Mouse (Mus musculus) liver, embryonic 16.5 days (tissue): Measurements from ENCODE around the gene Fmnl3. TPM values are rescaled to one million over a fixed set of nuclear protein-coding genes. Genes with fewer than 3 reads are reported as not detected.

ENCODE experiments used
- ATAC-seq: fragments of 200-750 bp; cut with Nextera tagmentation; 2 replicates; pipeline ENCODE4 v1.8.0; 2017; ENCODE audit warnings: low read depth, mild to moderate bottlenecking, moderate number of reproducible peaks, moderate library complexity
- H3K27ac ChIP-seq: fragments of 300-500 bp; sonication (generic); 2 replicates; pipeline ENCODE4 v1.5.1; 2014; ENCODE audit warnings: mild to moderate bottlenecking, low read length
- H3K27me3 ChIP-seq: fragments of 300-500 bp; sonication (generic); 2 replicates; pipeline ENCODE4 v1.6.1; 2014; ENCODE audit warnings: low read depth, low read length, mixed read lengths; ENCODE audit not compliant: control insufficient read depth, insufficient read depth
- H3K36me3 ChIP-seq: fragments of 300-500 bp; sonication (generic); 2 replicates; pipeline ENCODE4 v1.6.1; 2014; ENCODE audit warnings: mild to moderate bottlenecking; ENCODE audit not compliant: control insufficient read depth, insufficient read depth
- H3K4me1 ChIP-seq: fragments of 300-500 bp; sonication (generic); 2 replicates; pipeline ENCODE4 v1.6.1; 2014; ENCODE audit warnings: low read depth, low read length, mixed read lengths; ENCODE audit not compliant: control insufficient read depth
- H3K4me2 ChIP-seq: fragments of 300-500 bp; sonication (generic); 2 replicates; pipeline ENCODE4 v1.6.1; 2014; ENCODE audit warnings: low read depth, low read length, mixed read lengths
- H3K4me3 ChIP-seq: fragments of 300-500 bp; sonication (generic); 2 replicates; pipeline ENCODE4 v1.5.1; 2014; ENCODE audit warnings: low read depth, mild to moderate bottlenecking, low read length
- H3K9ac ChIP-seq: fragments of 300-500 bp; sonication (generic); 2 replicates; pipeline ENCODE4 v1.6.1; 2014; ENCODE audit warnings: low read depth, low read length
- H3K9me3 ChIP-seq: fragments of 300-500 bp; sonication (generic); replicated peaks from 2 replicates; pipeline ENCODE4 v1.6.1; 2016; ENCODE audit warnings: low read length; ENCODE audit not compliant: control insufficient read depth
- WGBS: fragments of 180-500 bp; shearing (Covaris S2); extraction: QIAGEN DNeasy Blood & Tissue Kit; methylation state at CpG from one replicate; pipeline ENCODE4 v1.1.7; 2014; ENCODE audit not compliant: insufficient replicate concordance; 5-methylcytosine and 5-hydroxymethylcytosine counted together
- polyA plus RNA-seq: library from polyadenylated mRNA; unstranded; fragments of >200 nt; fragmentation: Nextera tagmentation; extraction: Ambion mirVana; gene quantifications from 2 replicates; pipeline ENCODE4 v1.2.1, GENCODE M21; 2015

Gene Fmnl3
- polyA plus RNA-seq, 1 experiment from 2014 or later: 2.9 TPM

DNA sequence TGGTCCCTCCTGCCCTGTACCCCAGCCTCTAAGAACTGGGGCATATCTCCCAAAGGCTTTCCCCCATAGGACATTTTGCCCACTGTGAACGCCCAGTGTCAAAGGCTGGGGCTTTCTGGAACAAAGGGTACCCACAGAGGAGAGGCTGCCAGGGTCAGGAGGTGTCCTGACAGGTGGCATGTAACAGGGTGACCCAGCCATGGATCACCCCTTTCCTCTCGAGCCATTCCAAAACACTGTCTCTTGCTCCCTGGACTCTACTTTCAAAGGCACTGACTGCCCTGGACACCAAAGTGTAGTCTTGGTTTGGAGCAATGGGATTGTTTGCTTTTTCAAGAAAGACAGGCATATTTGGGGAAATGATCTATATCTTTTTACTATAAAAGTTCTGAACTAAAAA is 40.0 kb downstream of the Fmnl3 start:
- WGBS: 52% methylated on average over 2 of the region's 2 CpGs
- H3K27me3 ChIP-seq: no peaks in the 10 kb centered on the region
- peaks cover 45% of the 10 kb centered on the region for H3K4me1 ChIP-seq

DNA sequence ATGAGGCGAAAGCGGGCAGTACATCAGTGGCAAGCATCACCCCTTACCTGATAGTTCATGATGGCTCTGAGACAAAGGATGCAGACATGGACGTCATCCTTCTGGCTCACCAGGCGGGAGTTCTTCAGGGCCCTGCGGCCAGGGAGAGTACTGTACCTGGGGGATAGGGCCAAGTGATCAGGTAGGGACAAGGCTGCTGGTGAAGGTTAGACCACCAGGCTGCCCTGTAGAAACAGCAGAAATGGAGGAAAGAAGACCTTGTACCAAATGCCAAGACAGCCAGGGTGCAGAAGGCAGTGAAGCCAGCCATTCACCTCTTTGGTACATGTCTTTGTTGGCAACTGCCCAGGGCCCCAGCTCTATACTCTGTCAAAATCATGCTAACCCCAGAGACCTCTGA is 42.3 kb downstream of the Fmnl3 start:
- Histone ChIP-seq H3K4me3 (no peak overlapping the region), H3K4me2 (no peak overlapping the region), H3K9ac (no peak overlapping the region), H3K27ac (no peak overlapping the region), H3K9me3 (no peaks in the 10 kb centered on the region), H3K36me3 (peaks cover 3% of the 10 kb centered on the region), H3K27me3 (no peaks in the 10 kb centered on the region), H3K4me1 (peaks cover 25% of the 10 kb centered on the region)
- WGBS: 67% methylated on average over 5 of the region's 5 CpGs
- ATAC-seq: no peak

More for the DNA sequence above, 40.0 kb downstream of the Fmnl3 start:
- no peak overlapping the region for H3K9ac ChIP-seq
- H3K9me3 ChIP-seq: no peaks in the 10 kb centered on the region
- no peaks in the 10 kb centered on the region for H3K36me3 ChIP-seq
- H3K27ac ChIP-seq: no peak overlapping the region
- H3K4me2 ChIP-seq: no peak overlapping the region
- H3K4me3 ChIP-seq: no peak overlapping the region
- ATAC-seq: no peak

DNA sequence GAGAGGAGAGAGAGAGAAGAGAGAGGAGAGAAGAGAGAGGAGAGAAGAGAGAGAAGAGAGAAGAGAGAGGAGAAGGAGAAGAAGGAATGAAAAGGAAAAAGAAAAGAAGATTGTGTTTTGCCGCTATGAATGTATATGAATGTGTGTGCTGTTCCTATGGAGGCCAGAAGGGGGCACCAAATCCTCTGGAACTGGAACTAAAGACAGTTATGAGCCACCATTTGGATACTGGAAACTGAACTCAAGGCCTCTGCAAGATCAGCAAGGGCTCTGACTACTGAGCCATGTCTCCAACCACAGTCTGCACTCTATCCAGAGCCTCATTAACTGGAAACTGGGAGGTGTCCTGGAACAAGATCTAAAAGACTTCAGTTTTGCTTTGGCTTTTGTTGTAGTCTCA is 43.3 kb downstream of the Fmnl3 start:
- peaks cover 5% of the 10 kb centered on the region for H3K36me3 ChIP-seq
- no peaks in the 10 kb centered on the region for H3K9me3 ChIP-seq
- H3K27ac ChIP-seq: no peak overlapping the region
- H3K4me2 ChIP-seq: no peak overlapping the region
- no peaks in the 10 kb centered on the region for H3K27me3 ChIP-seq
- no peak for ATAC-seq
- WGBS: 58% methylated on average over 1 of the region's 1 CpGs
- H3K4me1 ChIP-seq: peaks cover 14% of the 10 kb centered on the region
- H3K9ac ChIP-seq: no peak overlapping the region
- no peak overlapping the region for H3K4me3 ChIP-seq

DNA sequence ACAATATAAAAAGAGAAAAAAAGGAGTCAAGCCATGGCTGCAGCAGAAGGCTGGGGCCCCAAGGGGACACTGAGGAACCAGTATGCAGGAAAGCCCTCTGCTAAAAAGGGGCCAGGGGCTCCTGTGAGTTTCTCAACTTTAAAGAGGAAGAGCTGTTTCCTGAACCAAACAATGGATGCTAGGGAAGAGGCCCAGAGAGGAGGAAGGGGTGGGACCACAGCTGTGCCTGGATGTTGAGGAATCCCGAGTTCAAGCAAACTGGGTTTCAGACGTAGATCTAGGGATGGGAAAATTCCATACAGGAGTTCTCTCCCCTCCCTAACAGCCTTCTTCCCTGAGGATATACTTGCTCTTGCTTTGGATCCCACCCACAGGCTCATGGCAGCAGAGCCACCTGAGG is 43.9 kb downstream of the Fmnl3 start:
- Histone ChIP-seq H3K36me3 (peaks cover 5% of the 10 kb centered on the region), H3K27ac (no peak overlapping the region), H3K9me3 (no peaks in the 10 kb centered on the region), H3K27me3 (no peaks in the 10 kb centered on the region), H3K4me1 (peaks cover 9% of the 10 kb centered on the region), H3K4me2 (no peak overlapping the region), H3K9ac (no peak overlapping the region), H3K4me3 (no peak overlapping the region)
- peak; percentile 39; the same call in 1 of the 2 replicates for ATAC-seq
- WGBS: 31% methylated on average over 2 of the region's 2 CpGs

DNA sequence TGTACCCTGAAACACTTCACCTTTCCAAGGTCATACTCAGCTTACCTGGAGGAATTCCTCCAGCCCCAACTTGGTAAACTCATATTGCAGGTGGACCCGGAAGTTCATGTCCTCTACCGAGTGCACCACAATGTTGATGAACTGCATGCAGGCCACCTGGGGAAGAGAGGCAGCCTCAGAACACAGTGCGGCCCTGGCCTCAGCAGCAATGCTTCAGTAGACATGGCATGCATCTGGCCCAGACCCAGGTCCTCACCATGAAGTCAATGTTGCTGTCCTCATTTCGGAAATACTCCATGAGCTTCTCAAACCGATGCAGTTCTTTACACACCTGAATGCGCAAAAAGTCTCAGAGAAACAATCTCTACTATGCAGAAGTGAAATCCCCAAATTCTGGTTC is 44.7 kb downstream of the Fmnl3 start:
- no peaks in the 10 kb centered on the region for H3K9me3 ChIP-seq
- no peak overlapping the region for H3K4me3 ChIP-seq
- 73% methylated on average over 6 of the region's 6 CpGs for WGBS
- H3K9ac ChIP-seq: no peak overlapping the region
- ATAC-seq: no peak
- H3K36me3 ChIP-seq: peaks cover 5% of the 10 kb centered on the region
- H3K4me2 ChIP-seq: no peak overlapping the region
- peaks cover 2% of the 10 kb centered on the region; the same call in 1 of the 2 replicates for H3K4me1 ChIP-seq
- no peak overlapping the region for H3K27ac ChIP-seq
- H3K27me3 ChIP-seq: no peaks in the 10 kb centered on the region

DNA sequence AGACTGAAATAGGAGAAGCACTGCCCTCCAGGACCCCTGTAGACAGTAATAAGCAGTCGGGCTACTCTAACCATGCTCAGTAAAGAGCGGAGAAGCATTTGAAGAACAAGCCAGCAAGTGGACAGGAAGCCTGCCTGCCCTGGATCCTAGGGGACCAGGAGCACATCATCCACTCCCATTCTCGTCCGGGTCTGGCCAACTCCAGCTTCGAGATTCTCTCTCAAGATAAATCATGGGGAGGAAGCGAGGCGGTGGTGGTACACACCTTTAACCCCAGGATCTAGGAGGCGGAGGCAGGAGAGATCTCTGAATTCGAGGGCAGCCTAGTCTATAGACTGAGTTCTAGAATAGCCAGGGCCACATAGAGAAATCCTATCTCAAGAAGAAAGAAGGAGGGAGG is 46.1 kb downstream of the Fmnl3 start:
- Histone ChIP-seq H3K36me3 (peaks cover 5% of the 10 kb centered on the region), H3K4me1 (no peaks in the 10 kb centered on the region), H3K4me2 (no peak overlapping the region), H3K9me3 (no peaks in the 10 kb centered on the region), H3K9ac (no peak overlapping the region), H3K27me3 (no peaks in the 10 kb centered on the region), H3K27ac (no peak overlapping the region), H3K4me3 (no peak overlapping the region)
- ATAC-seq: no peak
- WGBS: 63% methylated on average over 9 of the region's 9 CpGs

DNA sequence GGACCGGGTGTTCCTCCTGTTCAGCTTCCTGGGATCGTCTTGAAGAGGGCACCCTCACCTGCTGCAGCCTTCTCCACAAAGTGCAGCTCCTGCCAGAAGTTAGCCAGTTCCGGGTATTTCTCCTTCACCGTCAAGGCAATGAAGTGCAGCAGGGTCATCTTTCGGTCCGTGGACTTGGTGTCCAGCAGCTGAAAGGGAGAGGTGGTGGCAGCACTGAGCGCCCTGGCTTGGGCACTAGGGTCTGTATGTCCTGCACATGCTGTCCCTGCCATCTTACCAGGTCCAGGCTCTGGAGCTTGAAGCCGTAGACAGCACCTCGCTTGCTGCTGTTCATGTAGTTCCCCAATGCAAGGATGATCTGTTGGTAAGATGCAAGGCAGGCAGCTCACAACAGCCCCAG is 49.3 kb downstream of the Fmnl3 start:
- H3K4me1 ChIP-seq: no peaks in the 10 kb centered on the region
- H3K36me3 ChIP-seq: peaks cover 5% of the 10 kb centered on the region
- WGBS: 63% methylated on average over 9 of the region's 9 CpGs
- H3K4me2 ChIP-seq: no peak overlapping the region
- no peak for ATAC-seq
- H3K9me3 ChIP-seq: no peaks in the 10 kb centered on the region
- no peak overlapping the region for H3K27ac ChIP-seq
- H3K27me3 ChIP-seq: no peaks in the 10 kb centered on the region
- H3K9ac ChIP-seq: no peak overlapping the region
- H3K4me3 ChIP-seq: no peak overlapping the region

DNA sequence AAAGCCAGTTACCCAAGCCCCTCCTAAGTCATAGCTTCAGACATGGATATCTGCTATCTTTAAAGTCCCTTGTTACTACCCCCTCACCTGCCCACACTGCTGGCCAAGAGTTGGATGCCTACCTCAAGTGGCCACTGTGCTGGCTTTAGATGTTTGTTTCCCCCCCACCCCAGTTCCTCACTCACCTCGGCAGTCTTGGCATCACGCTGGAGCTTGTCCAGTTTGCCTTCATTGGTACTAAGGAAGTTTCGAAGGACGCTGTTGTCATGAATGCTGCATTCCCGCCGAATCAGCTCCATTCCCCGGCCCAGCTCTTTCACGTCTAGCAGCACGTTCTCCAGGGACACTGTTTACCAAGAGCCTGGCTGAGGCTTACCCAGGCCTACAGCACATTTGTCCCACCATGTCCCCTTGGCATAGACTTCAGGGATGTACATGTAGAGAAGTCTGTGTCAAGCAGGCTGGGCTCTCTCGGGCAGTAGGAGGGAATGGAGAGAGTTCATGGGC is 50.1 kb downstream of the Fmnl3 start:
- H3K27ac ChIP-seq: no peak overlapping the region
- peaks cover 5% of the 10 kb centered on the region for H3K36me3 ChIP-seq
- no peak overlapping the region for H3K4me3 ChIP-seq
- ATAC-seq: no peak
- no peaks in the 10 kb centered on the region for H3K4me1 ChIP-seq
- 69% methylated on average over 10 of the region's 10 CpGs for WGBS
- H3K9ac ChIP-seq: no peak overlapping the region
- no peaks in the 10 kb centered on the region for H3K27me3 ChIP-seq
- H3K9me3 ChIP-seq: no peaks in the 10 kb centered on the region
- no peak overlapping the region for H3K4me2 ChIP-seq

DNA sequence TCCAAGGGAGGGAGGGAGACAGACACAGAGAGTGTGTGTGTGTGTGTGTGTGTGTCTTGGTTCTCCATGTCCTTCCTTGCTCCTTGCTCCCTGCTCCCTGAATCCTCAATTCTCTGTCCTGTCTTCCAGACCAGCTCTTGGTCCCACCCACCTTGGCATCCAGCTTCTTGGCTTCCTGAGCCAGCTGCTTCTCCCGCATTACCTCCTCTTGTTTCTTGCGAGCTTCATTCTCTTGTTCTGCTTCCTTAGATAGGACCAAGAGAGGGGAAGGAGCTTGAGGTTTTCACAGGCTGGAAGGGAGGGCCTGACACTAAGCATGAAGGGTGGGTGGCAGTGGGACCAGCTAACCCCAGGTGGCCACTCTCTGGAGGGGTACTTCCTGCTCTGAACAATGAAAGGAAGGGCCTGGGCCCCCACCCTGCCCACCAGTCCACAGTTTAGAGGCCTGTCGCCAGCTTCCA is 50.8 kb downstream of the Fmnl3 start:
- 42% methylated on average over 3 of the region's 3 CpGs for WGBS
- no peak for ATAC-seq
- Histone ChIP-seq H3K9me3 (no peaks in the 10 kb centered on the region), H3K9ac (no peak overlapping the region), H3K4me3 (no peak overlapping the region), H3K27me3 (no peaks in the 10 kb centered on the region), H3K4me1 (no peaks in the 10 kb centered on the region), H3K4me2 (no peak overlapping the region), H3K27ac (no peak overlapping the region), H3K36me3 (peaks cover 5% of the 10 kb centered on the region)
